Mouse (Mus musculus): Measurements from ENCODE around the gene Arid5b.

DNA sequence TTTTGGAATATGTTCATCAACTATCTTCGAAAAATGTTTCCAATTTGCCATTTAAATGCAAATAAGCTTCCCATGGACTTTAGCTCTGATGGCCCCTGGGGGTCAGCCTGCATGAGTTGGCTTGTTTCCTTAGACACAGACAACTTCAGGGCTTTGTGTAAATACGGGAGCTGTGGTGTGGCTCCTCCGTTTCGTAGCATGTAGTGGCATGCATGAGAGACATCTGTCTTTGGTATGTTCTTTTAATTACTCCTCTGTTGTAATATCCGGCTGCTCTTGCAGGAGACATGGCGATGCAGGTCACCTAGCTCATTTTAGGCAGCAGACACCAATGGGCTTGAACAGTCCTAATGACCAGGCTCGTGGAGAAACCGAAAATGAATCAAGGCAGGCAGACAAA lies 121.0 kb downstream of the Arid5b start:
- TF ChIP-seq CTCF (IDR thresholded peaks at IDR 0.05; ENCODE audit: borderline replicate concordance, control insufficient read depth, extremely low read depth, insufficient read depth, low read length, poor library complexity) (no peak), POLR2A (IDR thresholded peaks at IDR 0.05; ENCODE audit: control insufficient read depth, extremely low read depth, insufficient read depth, low read length, poor library complexity) (no peak)
